Mouse (Mus musculus): ENCODE data around the gene Kin. TPM values are rescaled to one million over a fixed set of nuclear protein-coding genes. Genes with fewer than 3 reads are reported as not detected.

Gene Kin
- total RNA-seq, 2 experiments from 2014 or later = 5.0 to 6.1 TPM

GRCm38 (mm10) chr2:10108535-10109189, 28.3 kb downstream of the Kin start:
- no peak for DNase-seq

- DNase-seq = no peak
These were observed 38.4 kb downstream of the Kin start for GRCm38 (mm10) chr2:10118751-10119150.

GRCm38 (mm10) chr2:10119276-10119675, 38.9 kb downstream of the Kin start:
- DNase-seq = no peak

GRCm38 (mm10) chr2:10121826-10122225, 41.4 kb downstream of the Kin start:
- no peak for DNase-seq

GRCm38 (mm10) chr2:10126122-10126521, 45.7 kb downstream of the Kin start:
- DNase-seq = no peak

GRCm38 (mm10) chr2:10127471-10127870, 47.1 kb downstream of the Kin start:
- DNase-seq = no peak

- DNase-seq = no peak
These were observed 48.2 kb downstream of the Kin start for GRCm38 (mm10) chr2:10128571-10128970.

- no peak for DNase-seq
These were observed 50.1 kb downstream of the Kin start for GRCm38 (mm10) chr2:10130341-10130990.

- no peak for DNase-seq
These were observed 50.9 kb downstream of the Kin start, which contains the start of gene Itih2 for GRCm38 (mm10) chr2:10131296-10131695. Itih2 (minus strand) TSS chr2:10131396.

- no peak for DNase-seq
These were observed 51.7 kb downstream of the Kin start for GRCm38 (mm10) chr2:10132128-10132527.

- no peak for DNase-seq
These were observed 53.5 kb downstream of the Kin start for GRCm38 (mm10) chr2:10133941-10134340.

GRCm38 (mm10) chr2:10137320-10137719, 56.9 kb downstream of the Kin start:
- no peak for DNase-seq

GRCm38 (mm10) chr2:10140456-10140855, 60.1 kb downstream of the Kin start:
- DNase-seq = no peak

Other genes starting within 250 kb of the Kin start
- not detected for gene 4930412O13Rik, start 199.3 kb upstream of the Kin start, total RNA-seq (2021)
- gene 9230102O04Rik, start 191.1 kb upstream of the Kin start, total RNA-seq (2021) = not detected
- gene Gata3, start 190.6 kb upstream of the Kin start, total RNA-seq (2021) = under 1 TPM; 0.43 to 0.54 TPM
- 1 to 10 TPM; 6.4 to 7.6 TPM for gene Taf3, start 32.0 kb upstream of the Kin start, total RNA-seq (2021)
- gene Atp5c1, start 83 bp upstream of the Kin start, total RNA-seq (2021) = 100 to 1,000 TPM; 828 to 842 TPM
- under 1 TPM; 0.36 to 0.67 TPM for gene Itih2, start 50.8 kb downstream of the Kin start, total RNA-seq (2021)
- gene Itih5, start 73.0 kb downstream of the Kin start, total RNA-seq (2021) = 10 to 100 TPM; 16.3 to 17.4 TPM